Comparison of ENCODE assay signal across 9 mouse cellular contexts in the genomic region with DNA sequence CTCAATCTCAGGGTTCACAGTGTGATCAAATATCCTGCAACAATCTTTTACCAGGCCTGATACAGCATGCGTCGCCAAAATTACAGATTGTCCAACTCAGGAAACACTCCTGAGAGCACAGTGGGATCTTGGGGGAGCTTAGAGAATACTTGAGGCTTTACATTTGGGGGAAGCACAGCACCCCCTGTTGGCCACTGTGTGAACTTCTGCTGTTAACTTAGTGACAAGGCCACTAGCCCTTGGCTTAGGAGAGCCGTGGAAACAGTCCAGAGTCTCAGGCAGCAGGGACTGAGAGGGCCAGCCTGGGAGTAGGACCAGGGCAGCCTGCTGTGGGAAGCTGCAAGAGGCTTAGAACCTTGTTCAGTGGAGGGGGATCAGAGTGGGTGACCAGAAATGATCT. TPM values are rescaled to one million over a fixed set of nuclear protein-coding genes. Genes with fewer than 3 reads are reported as not detected.
A peak's percentile ranks its signal among the peaks of the same experiment; 100 is the strongest.
DNase-seq lines count a peak whose midpoint lies in the region; ATAC-seq and TF ChIP-seq lines count a peak whose summit lies in the region.
"Had no signal": no experiment of that assay in that cellular context is flagged by ENCODE, and none has a peak within 500 bp of the region (broad histone marks: within the 10 kb centered on the region; RNA-seq: fewer than 3 reads in every experiment).

No protein-coding gene starts in this region.

- H3K4me3 ChIP-seq in heart, embryonic 10.5 days: no peak overlapping the region
- no peak overlapping the region for H3K4me3 ChIP-seq in bone marrow macrophage, adult 2 months (ENCODE audit: insufficient read depth, low read length)
- no peak overlapping the region for H3K4me3 ChIP-seq in lung, embryonic 14.5 days (ENCODE audit: low read depth, low read length)
- H3K4me3 ChIP-seq in testis, adult 2 months (ENCODE audit: control insufficient read depth, low read depth, low read length): no peak overlapping the region

- H3K9ac ChIP-seq in lung, embryonic 14.5 days: no peak overlapping the region

- no peaks in the 10 kb centered on the region for H3K27me3 ChIP-seq in heart, embryonic 10.5 days (ENCODE audit: insufficient read depth, poor library complexity, severe bottlenecking)
- H3K27me3 ChIP-seq in lung, embryonic 14.5 days (ENCODE audit: insufficient read depth, low read length): no peaks in the 10 kb centered on the region
- no peaks in the 10 kb centered on the region for H3K27me3 ChIP-seq in testis, adult 2 months (ENCODE audit: control insufficient read depth, insufficient read depth, low read length)

- TF ChIP-seq CTCF in bone marrow macrophage, adult 2 months (IDR thresholded peaks at IDR 0.05; ENCODE audit: low read depth, low read length): peak; percentile 64; the same call in 1 of the 2 replicates
- peak; percentile 58 for TF ChIP-seq CTCF in lung, embryonic 14.5 days (IDR thresholded peaks at IDR 0.05; ENCODE audit: low read depth)
- TF ChIP-seq CTCF in testis, adult 2 months (IDR thresholded peaks at IDR 0.05; ENCODE audit: control insufficient read depth, insufficient read depth, insufficient replicate concordance, low read depth, low read length): peak; percentile 31; the same call in 1 of the 2 replicates

- TF ChIP-seq POLR2A in bone marrow macrophage, adult 2 months (IDR thresholded peaks at IDR 0.05; ENCODE audit: borderline replicate concordance, low read depth, low read length): no peak
- no peak for TF ChIP-seq POLR2A in testis, adult 2 months (IDR thresholded peaks at IDR 0.05; ENCODE audit: control insufficient read depth, low read depth, low read length)

- peak; percentile 16 to 39 for DNase-seq in heart, adult 18-20 months
- no peak for DNase-seq in heart, embryonic 10.5 days (ENCODE audit: low spot score)
- DNase-seq in B cell, adult 2 months: peak; percentile 80 to 81
- peak; percentile 14 for DNase-seq in lung, embryonic 14.5 days
- DNase-seq in ovary, postnatal 36 days (ENCODE audit: low spot score): no peak
- DNase-seq in urinary bladder, postnatal 36 days (ENCODE audit: low spot score in 2 of 2): no peak

- H3K4me2 ChIP-seq in lung, embryonic 14.5 days: no peak overlapping the region

- no peaks in the 10 kb centered on the region for H3K36me3 ChIP-seq in heart, embryonic 10.5 days
- no peaks in the 10 kb centered on the region for H3K36me3 ChIP-seq in lung, embryonic 14.5 days (ENCODE audit: insufficient read depth)
- no peaks in the 10 kb centered on the region for H3K36me3 ChIP-seq in testis, adult 2 months (ENCODE audit: control insufficient read depth, insufficient read depth, low read length)

- H3K9me3 ChIP-seq in heart, embryonic 10.5 days: peaks cover 4% of the 10 kb centered on the region; the same call in 1 of the 2 replicates
- no peaks in the 10 kb centered on the region for H3K9me3 ChIP-seq in lung, embryonic 14.5 days (ENCODE audit: low read depth, low read length)

- H3K4me1 ChIP-seq in heart, embryonic 10.5 days: peaks cover 7% of the 10 kb centered on the region
- H3K4me1 ChIP-seq in bone marrow macrophage, adult 2 months (ENCODE audit: control insufficient read depth, insufficient read depth, low read length): peaks cover 13% of the 10 kb centered on the region
- H3K4me1 ChIP-seq in lung, embryonic 14.5 days (ENCODE audit: insufficient read depth): no peaks in the 10 kb centered on the region
- H3K4me1 ChIP-seq in testis, adult 2 months (ENCODE audit: control insufficient read depth, insufficient read depth, low read length): peaks cover 8% of the 10 kb centered on the region

- H3K27ac ChIP-seq in heart, embryonic 10.5 days: no peak overlapping the region
- no peak overlapping the region for H3K27ac ChIP-seq in bone marrow macrophage, adult 2 months (ENCODE audit: insufficient read depth, low read depth, low read length)
- no peak overlapping the region for H3K27ac ChIP-seq in lung, embryonic 14.5 days (ENCODE audit: low read depth)
- no peak overlapping the region for H3K27ac ChIP-seq in testis, adult 2 months (ENCODE audit: control insufficient read depth, insufficient read depth, low read depth, low read length)

- 68% methylated on average over 3 of the region's 3 CpGs for WGBS in heart, embryonic 10.5 days
- WGBS in lung, embryonic 14.5 days: 62% methylated on average over 3 of the region's 3 CpGs

- no peak for ATAC-seq in lung, embryonic 14.5 days (ENCODE audit: insufficient read depth)

RNA-seq across cellular contexts. Expression of gene Oas1c, which starts 3.6 kb away (rescaled TPM):
- under 1 TPM; 0.22 to 0.36 TPM for total RNA-seq in heart, adult 18-20 months (2021)
- 0.28 and 0.46 TPM in 2 replicates for polyA plus RNA-seq in heart, embryonic 10.5 days (2016; fragmentation: Nextera tagmentation; extraction: Ambion mirVana)
- 9.6 and 13.3 TPM in 2 replicates for polyA plus RNA-seq in bone marrow macrophage, adult 2 months (2012; ENCODE audit: insufficient read depth, insufficient read length, missing spikeins)
- 0.32 and 0.68 TPM in 2 replicates for polyA plus RNA-seq in lung, embryonic 14.5 days (2014; fragmentation: Nextera tagmentation; extraction: Ambion mirVana)
- 0.09 and 0.32 TPM in 2 replicates for polyA plus RNA-seq in testis, adult 2 months (2012; rRNA removed)

RNA-seq across cellular contexts. Expression of gene Oas1e, which starts 20.6 kb away (rescaled TPM):
- total RNA-seq in heart, adult 18-20 months (2021): not detected
- 0.08 TPM in 1 of 2 replicates, not detected in the other for polyA plus RNA-seq in heart, embryonic 10.5 days (2016; fragmentation: Nextera tagmentation; extraction: Ambion mirVana)
- polyA plus RNA-seq in bone marrow macrophage, adult 2 months (2012; ENCODE audit: insufficient read depth, insufficient read length, missing spikeins): not detected in 2 replicates
- polyA plus RNA-seq in lung, embryonic 14.5 days (2014; fragmentation: Nextera tagmentation; extraction: Ambion mirVana): not detected in 2 replicates
- polyA plus RNA-seq in testis, adult 2 months (2012; rRNA removed): 0.07 TPM in 1 of 2 replicates, not detected in the other
- total RNA-seq: layer of hippocampus, adult 18-20 months had no signal

RNA-seq across cellular contexts. Expression of gene Oas1f, which starts 31.2 kb away (rescaled TPM):
- not detected for total RNA-seq in heart, adult 18-20 months (2021)
- not detected in 2 replicates for polyA plus RNA-seq in heart, embryonic 10.5 days (2016; fragmentation: Nextera tagmentation; extraction: Ambion mirVana)
- not detected in 2 replicates for polyA plus RNA-seq in bone marrow macrophage, adult 2 months (2012; ENCODE audit: insufficient read depth, insufficient read length, missing spikeins)
- polyA plus RNA-seq in lung, embryonic 14.5 days (2014; fragmentation: Nextera tagmentation; extraction: Ambion mirVana): not detected in 2 replicates
- not detected in 2 replicates for polyA plus RNA-seq in testis, adult 2 months (2012; rRNA removed)
- total RNA-seq: layer of hippocampus, adult 18-20 months had no signal

RNA-seq across cellular contexts. Expression of gene Oas3, which starts 38.5 kb away (rescaled TPM):
- under 1 TPM in 1 of 2 experiments, not detected in 1; 0.05 TPM for total RNA-seq in heart, adult 18-20 months (2021)
- polyA plus RNA-seq in heart, embryonic 10.5 days (2016; fragmentation: Nextera tagmentation; extraction: Ambion mirVana): 0.29 and 0.37 TPM in 2 replicates
- polyA plus RNA-seq in bone marrow macrophage, adult 2 months (2012; ENCODE audit: insufficient read depth, insufficient read length, missing spikeins): 48.7 and 58.3 TPM in 2 replicates
- polyA plus RNA-seq in lung, embryonic 14.5 days (2014; fragmentation: Nextera tagmentation; extraction: Ambion mirVana): 0.05 and 0.07 TPM in 2 replicates
- polyA plus RNA-seq in testis, adult 2 months (2012; rRNA removed): 0.05 and 0.07 TPM in 2 replicates
- total RNA-seq: layer of hippocampus, adult 18-20 months had no signal

RNA-seq across cellular contexts. Expression of gene Oas1h, which starts 45.3 kb away (rescaled TPM):
- total RNA-seq in heart, adult 18-20 months (2021): not detected
- not detected in 2 replicates for polyA plus RNA-seq in heart, embryonic 10.5 days (2016; fragmentation: Nextera tagmentation; extraction: Ambion mirVana)
- not detected in 2 replicates for polyA plus RNA-seq in bone marrow macrophage, adult 2 months (2012; ENCODE audit: insufficient read depth, insufficient read length, missing spikeins)
- not detected in 2 replicates for polyA plus RNA-seq in lung, embryonic 14.5 days (2014; fragmentation: Nextera tagmentation; extraction: Ambion mirVana)
- 0.06 TPM in 1 of 2 replicates, not detected in the other for polyA plus RNA-seq in testis, adult 2 months (2012; rRNA removed)
- total RNA-seq: layer of hippocampus, adult 18-20 months had no signal

Comparison
In these comparisons a context has a peak if more than half of its experiments do, and no peak if none do; other contexts are left out.
1. DNase-seq: peak in heart, adult 18-20 months (2 of 2), B cell, adult 2 months (2 of 2) and lung, embryonic 14.5 days (single experiment); none in heart, embryonic 10.5 days (single experiment), ovary, postnatal 36 days (single experiment) and urinary bladder, postnatal 36 days (0 of 2).
2. Peak in every context shown above with its lines, with median percentiles within 50 percentile points of each other: CTCF ChIP-seq.